Mouse (Mus musculus) hindbrain, embryonic 16.5 days (tissue): ENCODE data around the gene St6gal1. TPM values are rescaled to one million over a fixed set of nuclear protein-coding genes. Genes with fewer than 3 reads are reported as not detected.
A peak's percentile ranks its signal among the peaks of the same experiment; 100 is the strongest.

ENCODE experiments used
- ATAC-seq: fragments of 200-750 bp; cut with Nextera tagmentation; 2 replicates; pipeline ENCODE4 v1.8.0; 2017; ENCODE audit warnings: moderate TSS enrichment, moderate library complexity
- H3K27ac ChIP-seq: fragments of 300-500 bp; sonication (generic); 2 replicates; pipeline ENCODE4 v1.5.1; 2014; ENCODE audit warnings: low read depth, mild to moderate bottlenecking, control low read depth, low read length, moderate library complexity
- H3K27me3 ChIP-seq: fragments of 300-500 bp; sonication (generic); replicated peaks from 2 replicates; pipeline ENCODE4 v1.6.1; 2014; ENCODE audit warnings: low read length; ENCODE audit not compliant: control insufficient read depth, insufficient read depth
- H3K36me3 ChIP-seq: fragments of 300-500 bp; sonication (generic); 2 replicates; pipeline ENCODE4 v1.6.1; 2014; ENCODE audit warnings: mild to moderate bottlenecking, low read length, moderate library complexity, mixed read lengths; ENCODE audit not compliant: control insufficient read depth, insufficient read depth
- H3K4me1 ChIP-seq: fragments of 300-500 bp; sonication (generic); 2 replicates; pipeline ENCODE4 v1.6.1; 2014; ENCODE audit warnings: low read depth, low read length; ENCODE audit not compliant: control insufficient read depth, insufficient read depth
- H3K4me2 ChIP-seq: fragments of 300-500 bp; sonication (generic); 2 replicates; pipeline ENCODE4 v1.6.1; 2014; ENCODE audit warnings: mild to moderate bottlenecking, low read length, control low read depth, moderate library complexity
- H3K4me3 ChIP-seq: fragments of 300-500 bp; sonication (generic); 2 replicates; pipeline ENCODE4 v1.5.1; 2014; ENCODE audit warnings: mild to moderate bottlenecking, low read length, control low read depth, moderate library complexity
- H3K9ac ChIP-seq: fragments of 300-500 bp; sonication (generic); 2 replicates; pipeline ENCODE4 v1.6.1; 2014; ENCODE audit warnings: low read depth, mild to moderate bottlenecking, control low read depth, low read length, moderate library complexity
- H3K9me3 ChIP-seq: fragments of 300-500 bp; sonication (generic); 2 replicates; pipeline ENCODE4 v1.6.1; 2014; ENCODE audit warnings: mild to moderate bottlenecking, low read length, moderate library complexity; ENCODE audit not compliant: control insufficient read depth
- WGBS: fragments of 180-500 bp; shearing (Covaris S2); extraction: QIAGEN DNeasy Blood & Tissue Kit; methylation state at CpG from one replicate; pipeline ENCODE4 v1.1.7; 2014; 5-methylcytosine and 5-hydroxymethylcytosine counted together
- polyA plus RNA-seq: library from polyadenylated mRNA; unstranded; fragments of >200 nt; fragmentation: Nextera tagmentation; extraction: Ambion mirVana; gene quantifications from 2 replicates; pipeline ENCODE4 v1.2.1, GENCODE M21; 2015

Gene St6gal1
- polyA plus RNA-seq, 1 experiment from 2014 or later: 18.4 TPM

- no peak for ATAC-seq
- WGBS: 24% methylated on average over 6 of the region's 6 CpGs
Measured at GRCm38 (mm10) chr16:23227851-23228250, 3.3 kb downstream of the St6gal1 start.

GRCm38 (mm10) chr16:23228486-23228885, 3.9 kb downstream of the St6gal1 start:
- no peak overlapping the region for H3K27ac ChIP-seq
- H3K4me2 ChIP-seq: peak overlapping the region; percentile 93
- H3K9me3 ChIP-seq: no peaks in the 10 kb centered on the region
- no peak overlapping the region for H3K4me3 ChIP-seq
- H3K9ac ChIP-seq: no peak overlapping the region
- WGBS: 21% methylated on average over 3 of the region's 3 CpGs
- no peak for ATAC-seq
- peaks cover 30% of the 10 kb centered on the region for H3K4me1 ChIP-seq
- H3K36me3 ChIP-seq: no peaks in the 10 kb centered on the region
- no peaks in the 10 kb centered on the region for H3K27me3 ChIP-seq

More at GRCm38 (mm10) chr16:23227851-23228250, 3.3 kb downstream of the St6gal1 start:
- Histone ChIP-seq H3K27ac (no peak overlapping the region), H3K9ac (no peak overlapping the region; the same call in 1 of the 2 replicates), H3K9me3 (no peaks in the 10 kb centered on the region), H3K27me3 (no peaks in the 10 kb centered on the region), H3K4me2 (peak overlapping the region; percentile 93), H3K4me1 (peaks cover 30% of the 10 kb centered on the region), H3K36me3 (no peaks in the 10 kb centered on the region), H3K4me3 (peak overlapping the region; percentile 15)

- no peak overlapping the region for H3K4me3 ChIP-seq
- H3K27ac ChIP-seq: no peak overlapping the region
- H3K4me2 ChIP-seq: no peak overlapping the region
- H3K36me3 ChIP-seq: no peaks in the 10 kb centered on the region
- H3K4me1 ChIP-seq: peaks cover 19% of the 10 kb centered on the region
- no peak overlapping the region for H3K9ac ChIP-seq
- no peaks in the 10 kb centered on the region for H3K27me3 ChIP-seq
- WGBS: 74% methylated on average over 3 of the region's 3 CpGs
- no peak for ATAC-seq
- no peaks in the 10 kb centered on the region for H3K9me3 ChIP-seq
Measured at GRCm38 (mm10) chr16:23229945-23230344, 5.4 kb downstream of the St6gal1 start.

- WGBS: 65% methylated on average over 4 of the region's 4 CpGs
- ATAC-seq: no peak
Measured at GRCm38 (mm10) chr16:23231168-23231567, 6.6 kb downstream of the St6gal1 start.

GRCm38 (mm10) chr16:23232691-23233090, 8.2 kb downstream of the St6gal1 start:
- WGBS: 79% methylated on average over 7 of the region's 7 CpGs

More at GRCm38 (mm10) chr16:23231168-23231567, 6.6 kb downstream of the St6gal1 start:
- Histone ChIP-seq H3K27me3 (no peaks in the 10 kb centered on the region), H3K27ac (no peak overlapping the region), H3K4me2 (no peak overlapping the region), H3K36me3 (no peaks in the 10 kb centered on the region), H3K4me1 (peaks cover 19% of the 10 kb centered on the region), H3K4me3 (no peak overlapping the region), H3K9me3 (no peaks in the 10 kb centered on the region), H3K9ac (no peak overlapping the region)

GRCm38 (mm10) chr16:23233496-23233895, 9.0 kb downstream of the St6gal1 start:
- no peak overlapping the region for H3K27ac ChIP-seq
- no peak overlapping the region for H3K4me2 ChIP-seq
- no peak for ATAC-seq
- no peaks in the 10 kb centered on the region for H3K27me3 ChIP-seq
- 85% methylated on average over 10 of the region's 10 CpGs for WGBS
- H3K36me3 ChIP-seq: no peaks in the 10 kb centered on the region
- H3K4me1 ChIP-seq: peaks cover 2% of the 10 kb centered on the region
- H3K4me3 ChIP-seq: no peak overlapping the region
- H3K9me3 ChIP-seq: no peaks in the 10 kb centered on the region
- H3K9ac ChIP-seq: no peak overlapping the region

More at GRCm38 (mm10) chr16:23232691-23233090, 8.2 kb downstream of the St6gal1 start:
- H3K36me3 ChIP-seq: no peaks in the 10 kb centered on the region
- H3K4me1 ChIP-seq: peaks cover 10% of the 10 kb centered on the region
- H3K4me3 ChIP-seq: no peak overlapping the region
- H3K27me3 ChIP-seq: no peaks in the 10 kb centered on the region
- H3K9me3 ChIP-seq: no peaks in the 10 kb centered on the region
- ATAC-seq: no peak
- no peak overlapping the region for H3K9ac ChIP-seq
- H3K4me2 ChIP-seq: no peak overlapping the region
- no peak overlapping the region for H3K27ac ChIP-seq

GRCm38 (mm10) chr16:23234557-23234956, 10.0 kb downstream of the St6gal1 start:
- ATAC-seq: no peak

GRCm38 (mm10) chr16:23235173-23235694, 10.7 kb downstream of the St6gal1 start:
- H3K27ac ChIP-seq: no peak overlapping the region
- H3K27me3 ChIP-seq: no peaks in the 10 kb centered on the region
- no peak for ATAC-seq
- no peak overlapping the region for H3K9ac ChIP-seq
- H3K36me3 ChIP-seq: no peaks in the 10 kb centered on the region
- peaks cover 6% of the 10 kb centered on the region for H3K4me1 ChIP-seq
- H3K4me3 ChIP-seq: no peak overlapping the region
- WGBS: 65% methylated on average over 7 of the region's 7 CpGs
- H3K4me2 ChIP-seq: no peak overlapping the region
- H3K9me3 ChIP-seq: no peaks in the 10 kb centered on the region

More at GRCm38 (mm10) chr16:23234557-23234956, 10.0 kb downstream of the St6gal1 start:
- 86% methylated on average over 5 of the region's 5 CpGs for WGBS
- H3K9ac ChIP-seq: no peak overlapping the region
- no peak overlapping the region for H3K4me2 ChIP-seq
- H3K36me3 ChIP-seq: no peaks in the 10 kb centered on the region
- no peaks in the 10 kb centered on the region for H3K9me3 ChIP-seq
- H3K27me3 ChIP-seq: no peaks in the 10 kb centered on the region
- H3K27ac ChIP-seq: no peak overlapping the region
- H3K4me1 ChIP-seq: peaks cover 1% of the 10 kb centered on the region; the same call in 1 of the 2 replicates
- H3K4me3 ChIP-seq: no peak overlapping the region

- Histone ChIP-seq H3K4me1 (peaks cover 18% of the 10 kb centered on the region), H3K4me3 (no peak overlapping the region), H3K27ac (no peak overlapping the region), H3K9me3 (no peaks in the 10 kb centered on the region), H3K4me2 (no peak overlapping the region), H3K36me3 (no peaks in the 10 kb centered on the region), H3K9ac (no peak overlapping the region), H3K27me3 (no peaks in the 10 kb centered on the region)
- ATAC-seq: no peak
- 77% methylated on average over 6 of the region's 6 CpGs for WGBS
Measured at GRCm38 (mm10) chr16:23239583-23239982, 15.0 kb downstream of the St6gal1 start.
